Mouse (Mus musculus): Measurements from ENCODE around the gene 2310030G06Rik.

The 2310030G06Rik gene

GRCm38 (mm10) chr9:50742261-50742660 is 4.1 kb downstream of the 2310030G06Rik start:
- DNase-seq (ENCODE audit: low spot score in 2 of 2) = no peak

- DNase-seq (ENCODE audit: low spot score in 2 of 2) = no peak
Measured at GRCm38 (mm10) chr9:50740867-50741784, 5.2 kb downstream of the 2310030G06Rik start.

- peak; percentile 87 to 92 for DNase-seq (ENCODE audit: low spot score in 2 of 2)
Measured at GRCm38 (mm10) chr9:50738914-50739870, 7.1 kb downstream of the 2310030G06Rik start, which contains the start of gene Dixdc1. Dixdc1 (minus strand) TSS chr9:50739517.

GRCm38 (mm10) chr9:50734989-50735388 is 11.3 kb downstream of the 2310030G06Rik start:
- DNase-seq (ENCODE audit: low spot score in 2 of 2) = no peak

GRCm38 (mm10) chr9:50732560-50732959 is 13.8 kb downstream of the 2310030G06Rik start:
- DNase-seq (ENCODE audit: low spot score in 2 of 2) = no peak

GRCm38 (mm10) chr9:50729600-50729999 is 16.7 kb downstream of the 2310030G06Rik start:
- DNase-seq (ENCODE audit: low spot score in 2 of 2) = no peak

- DNase-seq (ENCODE audit: low spot score in 2 of 2) = peak; percentile 87 to 88
Measured at GRCm38 (mm10) chr9:50727925-50728651, 18.2 kb downstream of the 2310030G06Rik start.

GRCm38 (mm10) chr9:50727171-50727924 is 19.0 kb downstream of the 2310030G06Rik start:
- peak; percentile 41 to 55 for DNase-seq (ENCODE audit: low spot score in 2 of 2)

- no peak for DNase-seq (ENCODE audit: low spot score in 2 of 2)
Measured at GRCm38 (mm10) chr9:50725921-50726590, 20.3 kb downstream of the 2310030G06Rik start.

GRCm38 (mm10) chr9:50724661-50725330 is 21.5 kb downstream of the 2310030G06Rik start:
- DNase-seq (ENCODE audit: low spot score in 2 of 2) = no peak

- DNase-seq (ENCODE audit: low spot score in 2 of 2) = no peak
Measured at GRCm38 (mm10) chr9:50724147-50724546, 22.2 kb downstream of the 2310030G06Rik start.

GRCm38 (mm10) chr9:50723406-50723805 is 22.9 kb downstream of the 2310030G06Rik start:
- peak in 1 of 2 experiments; percentile 51 for DNase-seq (ENCODE audit: low spot score in 2 of 2)

GRCm38 (mm10) chr9:50722451-50722911 is 23.9 kb downstream of the 2310030G06Rik start:
- no peak for DNase-seq (ENCODE audit: low spot score in 2 of 2)

- no peak for DNase-seq (ENCODE audit: low spot score in 2 of 2)
Measured at GRCm38 (mm10) chr9:50721061-50721460, 25.3 kb downstream of the 2310030G06Rik start.

- no peak for DNase-seq (ENCODE audit: low spot score in 2 of 2)
Measured at GRCm38 (mm10) chr9:50718878-50719277, 27.5 kb downstream of the 2310030G06Rik start.

GRCm38 (mm10) chr9:50714188-50714587 is 32.1 kb downstream of the 2310030G06Rik start:
- DNase-seq (ENCODE audit: low spot score in 2 of 2) = no peak

GRCm38 (mm10) chr9:50711337-50711736 is 35.0 kb downstream of the 2310030G06Rik start:
- no peak for DNase-seq (ENCODE audit: low spot score in 2 of 2)

GRCm38 (mm10) chr9:50709108-50709507 is 37.2 kb downstream of the 2310030G06Rik start:
- DNase-seq (ENCODE audit: low spot score in 2 of 2) = no peak

- no peak for DNase-seq (ENCODE audit: low spot score in 2 of 2)
Measured at GRCm38 (mm10) chr9:50704907-50705306, 41.4 kb downstream of the 2310030G06Rik start.

Measured in frontal cortex, postnatal 10 days (tissue).